Mouse (Mus musculus): ENCODE measurements around the gene Cyp2u1. TPM values are rescaled to one million over a fixed set of nuclear protein-coding genes. Genes with fewer than 3 reads are reported as not detected.

The Cyp2u1 gene
- 2.6 and 3.1 TPM in 2 replicates for polyA plus RNA-seq (2012; rRNA removed)

GRCm38 (mm10) chr3:131302452-131303319, at the start of gene Cyp2u1:
Gene Cyp2u1, minus strand, starts transcription at chr3:131303227.

GRCm38 (mm10) chr3:131271559-131272373, 31.3 kb downstream of the Cyp2u1 start, which contains the start of gene Hadh:
Gene Hadh, minus strand, starts transcription at chr3:131272101.

Other genes with a start within 250 kb of the Cyp2u1 start
- gene Lef1, start 192.8 kb downstream of the Cyp2u1 start, polyA plus RNA-seq (2012; rRNA removed) = 22.7 and 37.0 TPM in 2 replicates
- gene Hadh, start 31.1 kb downstream of the Cyp2u1 start, polyA plus RNA-seq (2012; rRNA removed) = 29.4 and 39.7 TPM in 2 replicates
- gene Sgms2, start 188.2 kb upstream of the Cyp2u1 start, polyA plus RNA-seq (2012; rRNA removed) = 2.0 and 4.4 TPM in 2 replicates